Mouse (Mus musculus): ENCODE data around the gene Sult6b2.

DNA sequence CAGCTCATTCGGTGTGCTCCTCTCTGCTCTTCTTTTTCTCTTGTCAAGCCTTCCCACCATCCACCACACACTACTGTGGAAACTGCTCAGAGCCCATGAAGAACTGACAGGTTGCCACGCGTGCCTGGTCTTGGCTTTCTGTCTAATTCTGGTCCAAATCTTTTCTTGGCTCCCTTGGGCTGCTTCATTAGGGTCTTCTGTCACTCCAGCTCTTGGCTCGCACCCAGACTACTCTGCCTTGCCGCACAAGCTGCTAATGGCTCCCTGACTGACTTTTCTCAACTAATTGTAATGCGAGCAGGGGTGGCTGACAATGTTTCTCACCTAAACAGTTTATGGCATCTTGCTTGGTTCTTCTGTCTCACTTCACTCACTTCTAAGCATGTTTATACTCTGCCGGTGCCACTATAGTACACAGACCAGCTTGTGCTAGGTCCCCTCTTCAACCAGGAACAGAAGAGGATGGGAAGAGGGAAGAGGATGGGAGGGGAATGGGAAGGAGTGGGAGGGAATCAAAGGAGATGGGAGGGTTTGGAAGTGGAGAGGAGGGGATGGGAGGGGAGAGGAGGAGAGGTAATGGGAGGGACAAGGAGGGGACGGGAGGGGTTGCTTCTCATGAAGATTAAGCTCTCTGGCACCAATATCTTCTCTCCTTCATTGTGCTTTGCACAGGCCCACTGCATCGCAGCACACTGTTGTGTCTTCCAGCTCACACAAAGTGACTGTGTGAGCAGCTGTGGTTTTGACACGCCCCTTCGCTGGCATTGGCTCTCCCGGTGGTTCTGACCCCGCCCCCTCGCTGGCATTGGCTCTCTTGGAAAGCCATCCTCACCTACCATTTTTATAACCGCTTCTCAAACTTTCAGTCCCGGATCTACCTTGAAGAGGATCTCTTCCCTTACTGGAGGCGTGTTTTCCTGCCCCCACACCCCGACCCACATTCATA lies 16.0 kb downstream of the Sult6b2 start:
- TF ChIP-seq CTCF (IDR thresholded peaks at IDR 0.05; ENCODE audit: low read depth) (no peak), EP300 (IDR thresholded peaks at IDR 0.05; ENCODE audit: low read depth) (no peak)

Measured in heart, postnatal 0 days (tissue).